Mouse (Mus musculus) lung, postnatal 0 days (tissue): Measurements from ENCODE around the gene Ndel1. TPM values are rescaled to one million over a fixed set of nuclear protein-coding genes. Genes with fewer than 3 reads are reported as not detected.
A peak's percentile ranks its signal among the peaks of the same experiment; 100 is the strongest.

ENCODE experiments used
- ATAC-seq: fragments of 200-750 bp; cut with Nextera tagmentation; 2 replicates; pipeline ENCODE4 v1.8.0; 2017; ENCODE audit warnings: moderate library complexity
- DNase-seq: peaks from one replicate; pipeline ENCODE4 v3.0.0-alpha.2; 2016; ENCODE audit warnings: low spot score
- H3K27ac ChIP-seq: fragments of 300-500 bp; sonication (generic); 2 replicates; pipeline ENCODE4 v1.5.1; 2014; ENCODE audit warnings: antibody characterized with exemption, mild to moderate bottlenecking, low read length, mixed read lengths
- H3K27me3 ChIP-seq: fragments of 300-500 bp; sonication (generic); replicated peaks from 2 replicates; pipeline ENCODE4 v1.6.1; 2014; ENCODE audit warnings: low read length, mixed read lengths; ENCODE audit not compliant: insufficient read depth
- H3K36me3 ChIP-seq: fragments of 300-500 bp; sonication (generic); 2 replicates; pipeline ENCODE4 v1.6.1; 2014; ENCODE audit warnings: low read length, mixed read lengths; ENCODE audit not compliant: insufficient read depth
- H3K4me1 ChIP-seq: fragments of 300-500 bp; sonication (generic); 2 replicates; pipeline ENCODE4 v1.6.1; 2014; ENCODE audit warnings: antibody characterized with exemption, low read depth, low read length, mixed read lengths; ENCODE audit not compliant: insufficient read depth
- H3K4me2 ChIP-seq: fragments of 300-500 bp; sonication (generic); replicated peaks from 2 replicates; pipeline ENCODE4 v1.6.1; 2014; ENCODE audit warnings: low read depth, mild to moderate bottlenecking, low read length, moderate library complexity, mixed read lengths
- H3K4me3 ChIP-seq: fragments of 300-500 bp; sonication (generic); 2 replicates; pipeline ENCODE4 v1.5.1; 2014; ENCODE audit warnings: low read depth, low read length
- H3K9ac ChIP-seq: fragments of 300-500 bp; sonication (generic); replicated peaks from 2 replicates; pipeline ENCODE4 v1.6.1; 2014; ENCODE audit warnings: low read depth, mild to moderate bottlenecking
- H3K9me3 ChIP-seq: fragments of 300-500 bp; sonication (generic); 2 replicates; pipeline ENCODE4 v1.6.1; 2016; ENCODE audit warnings: low read length, mixed read lengths
- CTCF ChIP-seq: IDR thresholded peaks from 2 replicates; pipeline ENCODE4 v1.5.1; 2016; ENCODE audit warnings: antibody characterized with exemption, mild to moderate bottlenecking
- EP300 ChIP-seq: IDR thresholded peaks from 2 replicates; pipeline ENCODE4 v1.6.1; 2016; ENCODE audit warnings: antibody characterized with exemption, mild to moderate bottlenecking, control low read depth
- WGBS: fragments of 180-500 bp; shearing (Covaris S2); extraction: QIAGEN DNeasy Blood & Tissue Kit; methylation state at CpG from one replicate; pipeline ENCODE4 v1.1.7; 2014; 5-methylcytosine and 5-hydroxymethylcytosine counted together
- polyA plus RNA-seq: library from polyadenylated mRNA; unstranded; fragments of >200 nt; fragmentation: Nextera tagmentation; extraction: Ambion mirVana; gene quantifications from 2 replicates; pipeline ENCODE4 v1.2.1, GENCODE M21; 2015

The Ndel1 gene
- polyA plus RNA-seq, 1 experiment from 2014 or later = 79.1 TPM

GRCm38 (mm10) chr11:68857329-68857728, 14.3 kb downstream of the Ndel1 start:
- Histone ChIP-seq H3K4me2 (no peak overlapping the region), H3K27ac (no peak overlapping the region), H3K36me3 (no peaks in the 10 kb centered on the region), H3K27me3 (no peaks in the 10 kb centered on the region), H3K9ac (no peak overlapping the region), H3K4me1 (peaks cover 3% of the 10 kb centered on the region; the same call in 1 of the 2 replicates), H3K9me3 (no peaks in the 10 kb centered on the region), H3K4me3 (no peak overlapping the region)
- TF ChIP-seq CTCF (no peak), EP300 (no peak)
- DNase-seq (no peak), ATAC-seq (no peak)
- 87% methylated on average over 3 of the region's 3 CpGs for WGBS

- DNase-seq = no peak
- no peak for TF ChIP-seq EP300
- no peak for TF ChIP-seq CTCF
- H3K9ac ChIP-seq = no peak overlapping the region
- no peak for ATAC-seq
- 93% methylated on average over 3 of the region's 3 CpGs for WGBS
- no peak overlapping the region for H3K4me2 ChIP-seq
- no peaks in the 10 kb centered on the region for H3K9me3 ChIP-seq
- H3K4me1 ChIP-seq = peaks cover 11% of the 10 kb centered on the region; the same call in 1 of the 2 replicates
- no peaks in the 10 kb centered on the region for H3K27me3 ChIP-seq
- H3K27ac ChIP-seq = peak overlapping the region; percentile 17; the same call in 1 of the 2 replicates
- H3K36me3 ChIP-seq = no peaks in the 10 kb centered on the region
- no peak overlapping the region for H3K4me3 ChIP-seq
These were observed 17.0 kb downstream of the Ndel1 start for GRCm38 (mm10) chr11:68854621-68855020.

GRCm38 (mm10) chr11:68853611-68854401, 17.9 kb downstream of the Ndel1 start:
- ATAC-seq (peak; percentile 27), DNase-seq (peak; percentile 89)
- peak overlapping the region; percentile 100 for H3K27ac ChIP-seq
- H3K4me3 ChIP-seq = peak overlapping the region; percentile 97
- H3K4me1 ChIP-seq = peaks cover 13% of the 10 kb centered on the region; the same call in 1 of the 2 replicates
- 22% methylated on average over 14 of the region's 14 CpGs for WGBS
- no peaks in the 10 kb centered on the region for H3K9me3 ChIP-seq
- H3K27me3 ChIP-seq = no peaks in the 10 kb centered on the region
- peak overlapping the region; percentile 99; the same call in 1 of the 2 replicates for H3K9ac ChIP-seq
- H3K4me2 ChIP-seq = peak overlapping the region; percentile 69
- TF ChIP-seq CTCF = no peak
- peak; percentile 98 for TF ChIP-seq EP300
- no peaks in the 10 kb centered on the region for H3K36me3 ChIP-seq

- Histone ChIP-seq H3K27me3 (no peaks in the 10 kb centered on the region), H3K36me3 (no peaks in the 10 kb centered on the region), H3K4me1 (peaks cover 13% of the 10 kb centered on the region; the same call in 1 of the 2 replicates), H3K27ac (peak overlapping the region; percentile 100), H3K9ac (peak overlapping the region; percentile 99), H3K4me3 (peak overlapping the region; percentile 97), H3K9me3 (no peaks in the 10 kb centered on the region), H3K4me2 (peak overlapping the region; percentile 69)
- ATAC-seq = peak; percentile 98
- 0% methylated on average over 42 of the region's 42 CpGs for WGBS
- DNase-seq = peak; percentile 99
- TF ChIP-seq EP300 (peak; percentile 47; the same call in 1 of the 2 replicates), CTCF (no peak)
These were observed 18.7 kb downstream of the Ndel1 start for GRCm38 (mm10) chr11:68852932-68853409.

- Histone ChIP-seq H3K4me3 (peak overlapping the region; percentile 97), H3K9ac (peak overlapping the region; percentile 99), H3K4me1 (peaks cover 13% of the 10 kb centered on the region; the same call in 1 of the 2 replicates), H3K36me3 (no peaks in the 10 kb centered on the region), H3K4me2 (peak overlapping the region; percentile 69), H3K27me3 (no peaks in the 10 kb centered on the region), H3K27ac (peak overlapping the region; percentile 100), H3K9me3 (no peaks in the 10 kb centered on the region)
- peak; percentile 91 for DNase-seq
- WGBS = under 1% methylated on average over 36 of the region's 36 CpGs
- TF ChIP-seq EP300 (no peak), CTCF (no peak)
- peak; percentile 74 for ATAC-seq
These were observed 19.2 kb downstream of the Ndel1 start for GRCm38 (mm10) chr11:68852486-68852901.

- TF ChIP-seq EP300 = no peak
- no peak for TF ChIP-seq CTCF
- WGBS = 1% methylated on average over 13 of the region's 13 CpGs
- Histone ChIP-seq H3K9ac (peak overlapping the region; percentile 99), H3K4me2 (peak overlapping the region; percentile 69), H3K9me3 (no peaks in the 10 kb centered on the region), H3K27ac (peak overlapping the region; percentile 100), H3K36me3 (no peaks in the 10 kb centered on the region), H3K4me3 (peak overlapping the region; percentile 97), H3K27me3 (no peaks in the 10 kb centered on the region), H3K4me1 (peaks cover 16% of the 10 kb centered on the region)
- ATAC-seq (no peak), DNase-seq (no peak)
These were observed 19.8 kb downstream of the Ndel1 start for GRCm38 (mm10) chr11:68851644-68852485.
